Mouse (Mus musculus): ENCODE measurements around the gene Map4k5.

Gene Map4k5

DNA sequence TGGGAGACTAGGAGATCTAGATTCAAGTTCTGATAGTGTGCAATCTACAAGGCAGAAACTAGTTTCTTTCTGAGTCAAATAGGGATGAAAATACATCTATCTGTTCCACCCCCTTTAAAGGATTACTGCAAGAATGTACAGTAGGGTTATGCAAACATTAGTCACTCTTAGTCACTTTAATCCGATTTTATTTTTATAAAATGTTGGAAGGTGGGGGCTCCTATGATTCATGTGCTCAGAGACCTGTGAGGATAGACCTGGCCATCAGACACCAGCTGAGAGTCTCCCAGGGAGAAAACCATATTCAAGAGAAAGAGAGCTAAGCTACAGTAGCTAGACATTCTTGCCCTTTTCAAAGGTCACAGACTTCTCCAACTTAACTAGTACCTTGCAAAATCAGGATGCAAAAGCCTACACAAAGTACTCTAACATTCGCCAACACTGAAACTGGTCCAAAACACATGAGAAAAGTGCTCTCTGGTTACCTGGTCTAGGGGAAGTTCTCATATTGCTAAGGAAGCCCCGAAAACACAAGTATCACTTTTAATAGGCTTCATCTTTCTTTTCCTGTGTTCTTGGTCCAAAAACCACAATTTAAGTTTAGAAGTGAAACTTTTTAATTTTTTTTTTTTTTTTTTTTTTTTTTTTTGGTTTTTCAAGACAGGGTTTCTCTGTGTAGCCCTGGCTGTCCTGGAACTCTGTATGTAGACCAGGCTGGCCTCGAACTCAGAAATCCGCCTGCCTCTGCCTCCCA is 7.7 kb downstream of the Map4k5 start:
- DNase-seq (ENCODE audit: low read depth) = no peak

DNA sequence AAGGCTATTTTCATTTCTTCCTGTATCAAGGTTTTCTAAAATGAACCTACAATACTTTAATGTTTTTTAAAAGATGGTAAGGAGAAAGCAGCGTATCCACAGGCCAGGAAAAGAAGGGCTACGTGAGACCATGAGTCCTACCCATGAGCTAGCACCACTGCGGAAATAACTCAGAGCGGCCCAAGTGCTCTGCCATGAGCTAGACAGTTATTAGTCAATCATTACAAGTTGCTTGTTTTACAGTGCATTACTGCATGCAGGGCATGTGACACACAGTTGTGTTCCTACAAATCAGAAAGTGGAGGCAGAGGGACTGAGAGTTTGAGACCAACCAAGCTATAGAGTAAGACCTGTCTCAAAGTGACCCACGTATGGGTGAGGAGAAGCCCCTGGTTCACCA is 8.9 kb downstream of the Map4k5 start:
- no peak for DNase-seq (ENCODE audit: low read depth)

DNA sequence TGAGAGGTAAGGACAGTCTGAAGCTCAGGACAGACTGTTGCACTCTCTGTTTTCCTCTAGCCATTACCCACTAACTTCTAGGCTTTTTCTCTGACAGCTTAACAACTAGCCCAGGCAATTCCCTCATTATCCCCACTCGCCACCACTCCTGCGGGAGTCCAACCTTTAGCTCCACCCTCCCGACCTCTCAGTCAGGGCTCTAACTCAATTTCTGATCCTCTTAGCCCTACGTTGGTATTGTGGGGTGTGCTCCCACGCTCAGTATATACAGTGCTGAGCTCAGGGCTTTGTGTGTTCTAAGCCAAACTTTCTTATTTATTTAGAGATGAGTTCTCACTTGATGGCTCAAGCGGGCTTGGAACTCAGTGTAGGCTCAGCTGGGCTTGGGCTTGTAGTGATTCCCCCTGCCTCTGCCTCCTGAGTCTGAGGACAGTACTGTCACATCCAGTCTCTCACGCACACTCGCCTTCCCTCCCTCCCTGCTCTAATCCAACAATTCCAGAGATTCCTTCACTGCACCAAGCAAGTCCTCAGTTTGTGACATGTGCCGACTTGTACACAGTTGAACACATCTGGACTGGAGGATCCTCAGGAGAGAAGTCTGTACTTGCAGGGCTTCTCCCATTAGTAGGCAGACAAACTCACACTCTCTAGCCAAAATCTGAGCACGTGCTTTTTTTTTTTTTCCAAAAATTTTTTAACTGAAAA is 11.6 kb downstream of the Map4k5 start:
- no peak for DNase-seq (ENCODE audit: low read depth)

DNA sequence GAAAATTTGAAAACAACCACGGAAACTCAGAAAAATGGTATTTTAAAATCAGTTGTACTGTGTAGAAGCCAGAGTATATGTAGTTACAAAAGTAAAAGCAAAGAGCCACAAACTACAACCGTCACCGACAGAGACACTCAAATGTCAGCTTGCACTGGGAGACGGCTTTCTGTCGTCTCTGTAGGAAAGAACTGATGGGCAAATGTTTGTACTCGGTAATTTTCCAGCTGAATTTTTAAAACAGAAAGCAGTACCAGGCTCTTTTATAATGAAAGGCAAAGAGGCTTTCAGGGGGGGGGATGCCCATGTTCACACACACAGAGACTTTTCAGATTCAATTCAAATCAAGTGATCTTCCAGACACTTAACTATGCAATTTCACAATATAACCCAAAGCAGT is 13.3 kb downstream of the Map4k5 start:
- DNase-seq (ENCODE audit: low read depth) = no peak

DNA sequence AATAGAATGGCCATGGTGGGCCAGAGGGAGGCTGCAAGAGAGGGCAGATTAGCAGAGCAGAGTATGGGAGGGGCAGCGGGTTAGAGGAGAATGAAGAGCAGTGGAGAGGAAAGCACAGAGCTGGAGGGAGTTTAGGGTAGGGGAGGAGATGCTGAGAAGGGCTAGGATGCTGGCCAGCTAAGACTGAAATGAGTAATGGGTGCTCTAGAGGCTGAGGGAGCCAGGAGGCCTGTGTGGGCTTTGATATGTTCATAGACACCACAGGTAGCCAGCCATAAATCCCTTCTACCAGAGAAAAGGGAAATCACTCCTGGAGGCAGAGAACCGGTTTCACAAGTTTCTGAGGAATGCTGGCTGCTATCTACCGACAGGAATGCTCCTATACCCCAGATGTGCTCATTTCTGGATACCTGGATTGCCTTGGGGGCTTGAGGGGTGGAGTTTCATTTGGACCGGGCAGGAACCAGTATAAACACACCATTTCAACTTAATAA is 13.8 kb downstream of the Map4k5 start:
- no peak for DNase-seq (ENCODE audit: low read depth)

DNA sequence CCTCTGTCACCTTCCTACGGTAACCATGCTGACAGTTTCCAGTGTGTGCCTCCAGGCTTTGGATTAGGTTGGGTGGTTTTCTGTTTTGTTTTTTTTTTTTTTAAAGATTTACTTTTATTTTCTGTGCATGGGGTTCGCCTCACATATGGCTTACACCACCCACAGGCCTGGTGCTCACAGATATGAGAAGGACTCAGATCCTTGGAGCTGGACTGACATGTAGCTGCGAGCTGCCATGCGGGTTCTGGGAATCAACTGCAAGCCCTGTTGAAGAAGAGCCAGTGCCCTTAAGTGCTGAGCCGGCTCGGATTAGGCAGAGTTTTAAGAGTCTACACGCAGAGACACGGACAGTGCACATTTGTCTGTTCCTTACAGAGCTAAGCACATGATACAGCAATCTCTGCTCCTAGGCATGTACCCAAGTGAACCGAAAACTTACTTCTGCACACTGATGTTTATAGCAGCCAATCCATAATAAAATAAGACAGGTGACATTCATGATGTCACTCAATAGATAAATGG is 15.1 kb downstream of the Map4k5 start:
- DNase-seq (ENCODE audit: low read depth) = no peak

DNA sequence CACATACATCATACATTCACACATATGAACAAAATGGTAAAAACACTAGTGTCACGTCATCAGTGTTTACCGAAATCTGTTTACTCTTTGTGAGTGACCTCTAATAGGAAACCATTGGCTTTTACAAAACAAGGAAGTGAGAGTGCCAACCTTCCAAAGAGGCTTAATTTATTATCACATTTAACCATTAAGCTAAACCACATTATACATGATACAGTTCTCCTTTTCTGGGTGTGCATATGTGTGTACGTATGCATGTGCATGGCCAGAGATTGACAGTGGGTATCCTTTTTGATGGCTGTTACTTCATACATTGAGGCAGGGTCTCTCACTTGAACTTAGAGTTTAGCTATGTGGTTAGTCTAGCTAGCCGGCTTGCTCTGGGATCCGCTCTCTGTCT is 21.4 kb downstream of the Map4k5 start:
- no peak for DNase-seq (ENCODE audit: low read depth)

DNA sequence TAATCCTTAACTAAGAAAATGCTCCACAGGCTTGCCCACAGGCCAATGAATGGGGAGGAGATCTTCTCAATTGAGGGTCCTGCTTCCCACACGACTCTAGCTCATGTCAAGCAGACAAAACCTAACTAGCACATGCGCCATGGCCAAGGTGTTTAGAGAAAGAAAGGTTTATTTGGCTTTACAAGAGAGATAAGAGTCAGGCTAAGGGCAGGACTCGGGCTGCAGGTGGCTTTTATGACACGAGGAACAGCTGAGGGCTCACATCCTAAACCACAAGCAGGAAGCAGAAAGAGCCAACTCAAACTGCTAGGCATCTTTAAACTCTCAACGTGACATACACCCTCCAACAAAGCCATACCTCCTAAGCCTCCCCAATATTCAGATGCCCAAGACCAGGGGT is 25.7 kb downstream of the Map4k5 start:
- no peak for DNase-seq (ENCODE audit: low read depth)

DNA sequence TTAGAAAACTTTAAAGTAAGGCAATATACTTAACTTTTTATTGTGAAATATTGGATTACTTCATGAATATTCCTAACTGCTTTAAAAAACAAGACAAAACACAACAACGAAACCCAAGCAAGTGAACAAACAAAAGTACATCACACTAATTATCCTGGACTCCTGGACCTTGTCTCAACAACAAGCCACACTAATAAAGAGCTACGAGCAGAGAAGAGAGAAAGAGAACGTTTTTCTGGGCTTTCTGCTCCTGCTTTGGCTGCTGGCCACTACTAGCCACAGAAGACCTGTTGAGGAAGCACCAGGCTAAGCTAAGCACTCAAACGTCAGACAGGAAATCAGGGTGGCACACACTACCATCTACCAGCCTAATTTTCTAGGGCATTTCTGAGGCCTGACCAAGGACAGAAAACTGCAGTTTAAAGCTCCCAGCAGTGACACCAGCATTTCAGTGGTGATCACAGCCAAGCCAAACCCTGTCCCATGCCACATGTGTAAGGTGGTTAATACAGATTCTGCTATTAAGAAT is 28.8 kb downstream of the Map4k5 start:
- DNase-seq (ENCODE audit: low read depth) = no peak

DNA sequence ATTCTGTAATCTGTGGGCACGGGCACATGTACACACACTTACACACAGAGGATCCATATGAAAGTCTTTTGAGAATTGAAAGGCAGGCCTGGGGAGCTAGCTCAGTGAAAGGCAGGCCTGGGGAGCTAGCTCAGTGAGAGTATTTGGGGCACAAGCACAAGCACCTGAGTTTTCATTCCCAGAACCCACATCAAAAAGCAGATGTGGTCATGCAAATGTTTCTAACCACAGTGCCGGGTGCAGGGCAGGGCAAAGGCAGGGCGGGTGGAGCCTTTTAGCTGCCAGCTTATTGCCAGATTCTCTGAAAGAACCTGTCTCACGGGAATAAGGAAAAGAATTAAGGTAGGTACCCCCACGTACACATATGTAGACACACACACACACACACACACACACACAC is 29.5 kb downstream of the Map4k5 start:
- DNase-seq (ENCODE audit: low read depth) = no peak

DNA sequence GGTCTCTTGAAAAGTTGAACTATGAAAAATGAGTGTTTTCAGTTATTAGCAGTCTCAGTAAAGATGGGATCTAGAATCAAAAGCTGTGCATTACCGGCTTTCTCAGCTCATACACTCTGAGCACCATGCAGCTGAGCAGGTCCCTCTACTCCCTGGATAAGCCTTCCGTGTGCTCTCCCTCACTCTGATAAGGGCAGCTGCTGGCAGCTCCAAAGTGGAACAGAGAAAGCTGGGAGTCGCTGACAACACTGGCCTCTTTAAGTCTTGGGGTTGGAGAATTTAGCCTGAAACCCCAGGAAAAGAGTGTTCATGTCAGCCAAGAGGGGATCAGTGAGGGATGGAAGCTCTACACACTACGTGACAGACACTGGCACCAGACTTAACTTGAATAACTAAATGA is 34.2 kb downstream of the Map4k5 start:
- peak; percentile 25 for DNase-seq (ENCODE audit: low read depth)

DNA sequence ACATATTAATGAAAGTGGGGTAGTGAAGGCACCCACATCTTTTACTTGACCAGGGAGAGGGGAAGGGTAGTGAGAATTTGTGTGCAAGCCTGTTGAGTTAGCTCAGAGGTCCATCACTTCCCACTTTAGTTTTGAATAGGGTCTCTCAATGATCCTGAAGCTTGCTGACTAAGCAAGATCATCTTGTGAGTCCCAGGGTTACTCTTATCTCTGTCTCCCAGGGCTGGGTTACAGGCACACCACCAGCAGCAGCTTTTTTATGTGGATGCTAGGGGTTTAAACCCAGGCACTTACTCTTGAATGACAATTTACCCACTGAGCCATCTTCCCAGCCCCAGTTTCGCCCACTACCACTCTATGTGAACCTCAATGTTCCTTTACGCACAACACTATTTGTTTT is 35.4 kb downstream of the Map4k5 start:
- peak; percentile 40 for DNase-seq (ENCODE audit: low read depth)

DNA sequence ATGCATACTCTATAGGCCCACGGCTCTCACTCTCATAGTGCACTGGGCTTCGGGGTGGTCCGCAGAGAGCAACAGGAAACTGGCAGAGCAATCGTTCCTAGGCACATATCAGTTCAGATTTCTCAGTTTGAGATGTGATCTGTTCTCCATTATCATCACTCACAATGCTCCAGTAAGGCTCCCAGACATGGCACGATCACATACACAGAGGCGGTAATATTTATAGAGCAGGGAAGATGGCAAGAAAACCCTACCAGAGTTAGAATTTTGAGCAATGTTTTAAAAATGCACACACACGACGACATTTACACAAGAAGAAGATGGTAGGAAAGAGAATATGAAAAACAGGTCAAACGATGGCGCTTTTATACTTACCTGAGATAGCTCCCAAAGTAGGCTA is 36.6 kb downstream of the Map4k5 start:
- no peak for DNase-seq (ENCODE audit: low read depth)

DNA sequence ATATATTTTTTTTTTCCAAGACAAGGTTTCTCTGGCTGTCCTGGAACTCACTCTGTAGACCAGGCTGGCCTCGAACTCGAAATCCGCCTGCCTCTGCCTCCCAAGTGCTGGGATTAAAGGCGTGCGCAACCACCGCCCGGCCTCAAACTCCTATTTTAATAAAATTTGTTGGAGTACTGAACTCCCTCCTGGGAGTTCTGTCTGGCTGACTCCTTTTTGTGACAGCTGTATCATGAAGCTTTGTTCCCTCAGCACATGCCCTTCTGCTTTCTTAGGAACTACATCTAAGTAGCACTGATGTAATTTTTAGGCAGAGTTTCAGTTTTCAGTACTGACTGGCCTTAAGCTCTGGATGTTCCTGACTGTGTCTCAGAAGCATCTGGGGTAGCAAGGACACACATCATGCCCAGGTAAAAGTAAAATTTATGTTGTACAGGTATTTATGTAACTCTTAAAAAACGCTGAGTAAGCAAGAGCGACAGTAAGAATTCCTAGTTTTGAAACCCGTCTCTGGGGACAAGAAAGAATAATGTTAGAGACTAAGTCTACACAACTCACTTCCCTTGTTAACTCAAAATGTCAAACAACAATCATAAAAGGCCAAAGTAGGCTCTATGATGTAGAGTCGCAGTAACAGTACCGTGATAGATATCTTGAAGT is 37.2 kb downstream of the Map4k5 start:
- no peak for DNase-seq (ENCODE audit: low read depth)

DNA sequence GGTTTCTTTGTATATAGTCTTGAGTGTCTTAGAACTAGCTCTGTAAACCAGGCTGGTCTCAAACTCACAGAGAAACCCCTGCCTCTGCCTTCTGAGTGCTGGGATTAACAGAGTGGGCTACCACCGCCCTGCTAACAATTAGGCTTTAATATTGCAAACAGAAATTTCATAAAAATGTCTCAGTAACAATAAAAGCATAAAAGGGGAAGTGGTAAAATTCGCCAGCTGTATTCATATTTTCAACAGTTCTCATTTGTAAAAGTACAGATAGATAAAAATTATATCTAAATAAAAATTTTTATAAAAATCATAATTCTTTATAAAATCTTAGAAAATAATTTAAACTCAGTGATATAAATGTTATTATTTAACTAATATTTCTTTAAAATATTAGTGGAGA is 39.1 kb downstream of the Map4k5 start:
- no peak for DNase-seq (ENCODE audit: low read depth)

DNA sequence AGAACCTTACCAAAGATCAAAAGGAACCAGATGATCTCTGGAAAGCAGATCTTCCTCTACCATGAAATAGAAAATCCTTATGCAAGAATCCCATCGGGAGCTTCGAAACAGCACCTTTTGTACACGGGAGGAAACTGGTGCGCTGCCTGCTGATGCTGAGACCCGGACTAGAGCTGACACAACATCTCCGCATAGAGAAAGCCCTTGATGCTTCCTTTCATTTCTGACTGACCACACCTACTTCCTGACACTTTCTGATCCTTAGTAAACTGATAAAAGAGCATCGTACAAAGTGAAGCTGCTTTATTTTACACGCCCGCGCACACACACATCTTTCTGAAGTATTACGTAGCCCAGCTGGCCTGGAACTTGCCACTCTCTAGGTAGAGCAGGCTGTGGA is 39.6 kb downstream of the Map4k5 start:
- DNase-seq (ENCODE audit: low read depth) = no peak

DNA sequence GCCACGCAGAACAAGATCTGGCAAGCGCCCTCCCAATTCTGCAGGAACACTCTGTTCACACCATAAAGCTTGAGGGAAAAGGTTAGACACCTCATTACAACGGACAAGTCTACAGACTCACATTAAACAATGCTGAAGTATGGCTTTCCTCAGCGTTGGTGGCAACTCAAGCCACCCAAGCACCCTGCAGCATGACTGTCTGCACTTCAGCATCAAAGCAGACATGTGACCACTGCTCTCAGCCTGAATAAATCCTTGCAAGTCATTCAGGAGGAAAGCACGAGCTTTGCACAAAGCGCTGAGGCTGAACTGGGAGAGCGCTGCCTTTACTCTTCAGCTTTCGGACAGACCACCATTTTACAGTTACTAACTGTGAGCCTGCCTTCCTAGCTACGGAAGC is 40.7 kb downstream of the Map4k5 start:
- DNase-seq (ENCODE audit: low read depth) = no peak

DNA sequence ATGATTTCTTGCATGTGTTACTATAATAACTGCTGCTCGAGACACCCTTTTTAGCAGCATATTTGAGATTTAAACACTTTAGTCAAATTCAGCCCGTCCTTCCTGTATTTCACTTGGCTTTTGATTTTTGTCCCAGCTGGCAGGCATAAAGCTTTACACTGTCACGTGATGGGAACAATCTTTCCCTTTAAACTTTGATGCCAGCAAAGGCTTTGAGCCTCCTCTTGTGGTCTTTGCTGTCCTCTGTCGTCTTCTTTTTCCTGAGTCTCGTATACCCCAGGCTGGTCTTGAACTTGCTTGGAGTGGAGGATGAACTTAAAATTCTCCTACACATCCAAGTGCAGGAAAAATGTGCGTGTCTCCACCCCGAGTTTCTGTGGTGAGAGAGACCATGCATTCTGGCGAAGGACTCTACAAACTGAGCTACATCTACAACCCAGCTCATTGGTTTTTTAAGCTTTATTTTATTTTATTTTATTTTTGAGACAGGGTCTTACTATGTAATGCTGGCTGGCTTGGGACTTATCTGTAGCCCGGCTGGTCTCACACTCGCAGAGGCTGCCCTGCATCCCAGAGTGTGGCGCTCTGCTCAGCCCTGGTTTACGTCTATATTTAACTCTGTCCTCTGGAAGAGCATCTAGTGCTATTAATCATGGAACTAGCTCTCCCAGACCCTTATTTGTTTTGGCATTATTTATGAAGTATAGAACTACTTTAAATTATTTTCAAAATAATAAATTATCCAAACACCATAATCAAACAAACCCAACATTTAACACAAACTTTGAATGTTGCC is 44.7 kb downstream of the Map4k5 start:
- no peak for DNase-seq (ENCODE audit: low read depth)

DNA sequence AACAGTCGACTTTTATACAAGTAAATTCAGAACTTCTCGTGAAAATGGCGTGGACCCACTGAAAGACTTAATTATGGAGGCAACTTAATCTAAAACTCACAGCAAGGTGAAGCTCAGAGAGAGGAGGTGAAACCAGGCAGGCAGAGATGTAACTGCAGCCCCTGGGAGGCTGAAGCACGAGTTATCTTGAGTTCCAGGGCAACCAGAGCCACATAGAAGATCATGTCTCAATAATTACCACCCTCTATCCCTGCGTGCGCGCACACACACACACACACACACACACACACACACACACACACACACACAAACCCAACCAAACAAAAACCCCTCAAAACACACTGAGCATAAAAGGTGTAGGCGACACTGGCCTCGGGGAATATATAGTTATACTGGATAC is 46.5 kb downstream of the Map4k5 start:
- no peak for DNase-seq (ENCODE audit: low read depth)

DNA sequence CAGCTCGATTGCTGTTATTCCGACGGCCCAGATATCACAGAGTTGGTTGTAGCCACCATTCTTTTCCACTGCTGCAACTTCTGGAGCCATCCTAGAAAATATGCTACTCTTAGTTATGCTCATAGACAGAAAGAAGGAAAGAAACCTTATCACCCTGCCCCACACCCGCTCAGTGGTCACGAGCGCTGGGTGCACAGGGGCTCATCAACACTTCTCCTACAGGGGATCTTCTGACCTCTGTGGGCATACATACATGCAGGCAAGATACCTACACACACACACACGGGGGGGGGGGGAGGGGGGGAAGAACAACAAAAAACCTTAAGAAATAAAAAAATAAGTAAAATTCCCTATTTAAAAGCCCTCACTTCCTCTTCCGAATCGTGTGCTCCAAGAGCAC is 47.3 kb downstream of the Map4k5 start:
- no peak for DNase-seq (ENCODE audit: low read depth)

DNA sequence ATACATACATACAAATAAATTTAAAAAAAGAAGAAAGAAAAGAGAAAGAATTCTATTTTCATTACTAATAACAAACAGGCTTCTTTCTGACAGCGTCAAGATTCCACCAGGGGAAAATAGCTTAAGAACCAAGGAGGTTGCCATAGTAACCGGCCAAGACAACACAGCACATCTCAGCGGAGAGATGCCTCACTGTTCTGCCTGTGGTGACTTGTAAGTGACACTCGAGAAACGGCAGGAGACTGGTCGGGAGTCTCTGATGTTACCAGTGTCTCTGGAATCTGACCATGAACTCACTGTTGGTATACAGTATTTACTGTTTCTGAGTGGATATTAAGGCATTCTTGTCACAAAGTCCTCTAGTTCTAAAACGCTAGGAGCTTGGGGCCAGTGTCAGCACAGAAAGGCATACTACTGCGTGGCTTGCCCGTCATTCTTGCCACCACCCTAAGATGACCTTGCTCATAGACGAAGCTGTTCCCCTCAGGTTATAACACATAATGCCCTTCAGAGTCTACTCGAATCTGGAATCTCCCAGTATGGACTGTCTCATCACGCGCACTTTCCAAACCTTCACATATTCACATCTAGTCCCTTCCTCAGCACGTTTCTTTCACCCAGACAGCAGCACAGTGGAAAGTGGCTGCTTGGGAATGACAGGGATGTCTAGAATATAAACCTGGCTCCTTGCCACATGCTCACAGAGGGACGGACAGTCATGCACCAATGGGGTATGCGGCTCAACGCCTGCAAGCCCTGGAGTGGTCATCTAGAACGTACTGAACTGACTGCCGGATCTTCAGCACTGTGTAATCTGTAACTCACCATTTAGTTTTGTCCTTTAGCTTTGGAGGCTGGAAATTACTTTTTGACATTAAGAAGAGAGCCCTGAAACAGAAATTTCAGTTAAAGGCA is 49.2 kb downstream of the Map4k5 start:
- DNase-seq (ENCODE audit: low read depth) = no peak

Data from c-Kit-positive CD71-positive TER-119-negative erythroid progenitor cells, embryonic 14.5 days (primary cell).